Mouse (Mus musculus): ENCODE measurements around the gene Atf6b. TPM values are rescaled to one million over a fixed set of nuclear protein-coding genes. Genes with fewer than 3 reads are reported as not detected.

Gene Atf6b
- polyA plus RNA-seq (2017; shearing (Covaris generic)), result 56.1 TPM

DNA sequence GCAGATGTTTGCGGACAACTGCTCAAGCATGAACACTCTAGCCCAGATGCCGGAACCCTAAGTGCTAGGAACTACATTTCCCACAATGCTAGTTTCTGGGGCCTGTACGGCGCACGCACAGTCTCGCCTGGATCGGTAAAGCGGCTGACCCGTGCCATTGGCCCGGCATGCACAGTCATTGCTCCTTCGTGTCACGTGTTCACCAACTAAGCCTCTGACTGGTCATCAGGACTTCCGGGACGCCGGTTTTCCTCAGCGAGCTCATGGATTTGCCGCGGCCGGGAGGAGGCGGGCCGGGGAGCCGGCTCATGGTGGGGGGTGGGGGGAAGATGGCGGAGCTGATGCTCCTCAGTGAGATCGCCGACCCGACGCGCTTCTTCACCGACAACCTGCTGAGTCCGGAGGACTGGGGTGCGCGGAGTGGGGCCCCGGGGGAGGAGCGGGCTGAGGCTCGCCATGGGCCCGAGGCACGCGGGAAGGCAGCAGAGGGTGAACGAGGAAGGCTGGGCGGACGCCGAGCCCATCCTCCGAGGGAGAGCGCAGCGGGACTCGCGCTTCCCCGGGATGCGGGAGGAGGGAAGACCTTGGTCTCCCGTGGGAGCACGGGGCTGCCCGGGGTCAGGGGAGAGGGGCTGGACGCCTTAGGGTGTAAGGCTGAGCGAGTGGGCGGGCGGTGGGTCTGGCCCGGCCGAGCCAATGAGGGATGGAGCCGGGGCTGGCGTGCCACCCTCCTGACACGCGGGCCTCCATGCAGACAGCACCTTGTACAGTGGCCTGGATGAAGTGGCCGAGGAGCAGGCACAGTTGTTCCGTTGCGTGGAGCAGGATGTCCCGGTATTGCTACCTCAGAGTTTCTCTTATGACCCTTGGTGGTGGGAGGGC lies at the start of gene Atf6b:
TSS of gene Atf6b (plus strand) at position 241 of the 882 bp plus-strand sequence.

DNA sequence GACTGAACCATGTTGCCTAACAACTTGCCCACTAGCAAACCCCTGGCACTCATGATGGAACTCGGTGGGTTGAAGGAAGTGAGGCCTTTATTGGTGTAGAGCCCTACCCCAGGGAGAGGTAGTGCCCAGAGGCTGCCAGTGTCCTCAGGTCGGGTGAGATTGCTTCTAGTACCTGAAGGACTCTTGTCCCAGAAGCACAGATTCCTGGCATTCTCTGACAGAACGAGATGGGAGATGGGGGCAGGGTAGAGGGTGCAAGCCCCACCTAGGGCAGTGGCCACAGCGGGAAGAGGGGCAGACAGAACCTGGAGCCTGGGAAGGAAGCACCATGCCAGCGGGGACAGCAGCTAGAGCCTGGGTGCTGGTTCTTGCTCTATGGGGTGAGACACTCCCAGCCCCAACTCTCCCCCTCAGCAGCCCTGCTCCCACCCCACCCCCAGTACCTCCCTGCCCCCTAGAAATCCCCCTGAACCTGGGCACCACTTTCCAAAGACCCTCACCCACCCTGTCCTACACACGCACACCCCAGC lies 49.3 kb upstream of the Atf6b start, which contains the start of gene Ager:
TSS of gene Ager (plus strand) at position 297 of the 530 bp plus-strand sequence.

DNA sequence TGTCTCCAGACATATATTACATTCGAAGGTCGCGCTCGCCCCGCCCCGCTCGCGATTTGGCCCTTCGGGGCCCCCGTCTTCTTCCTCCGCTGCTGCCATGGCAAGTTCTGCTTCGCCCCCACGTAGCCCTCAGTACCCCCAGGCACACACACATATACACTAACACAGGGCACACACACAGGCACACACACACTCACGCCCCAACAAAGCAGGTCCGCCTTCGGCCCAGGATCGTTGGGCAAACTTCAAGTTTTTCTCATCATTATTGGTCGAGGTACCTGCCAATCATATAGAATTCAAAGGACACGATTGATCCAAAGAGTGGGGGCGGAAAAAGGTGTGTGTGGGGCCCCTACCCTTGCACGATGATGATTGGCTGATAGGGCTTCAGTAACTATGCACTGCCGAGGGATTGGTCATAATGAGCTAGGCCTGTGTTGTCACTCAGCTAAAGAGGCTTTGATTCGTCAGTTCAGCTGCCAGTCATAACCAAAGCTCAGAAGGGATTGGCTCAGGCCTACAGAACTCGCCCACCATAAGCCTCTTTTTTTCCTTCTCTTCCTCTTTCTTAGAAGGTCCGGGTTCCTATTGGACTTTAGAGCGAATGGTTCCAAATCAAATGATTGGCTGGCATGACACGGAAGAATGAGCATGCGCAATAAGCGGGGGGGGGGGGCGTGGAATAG lies 43.4 kb upstream of the Atf6b start, which contains the start of gene Rnf5:
TSS of gene Rnf5 (minus strand) at position 316 of the 686 bp plus-strand sequence.

DNA sequence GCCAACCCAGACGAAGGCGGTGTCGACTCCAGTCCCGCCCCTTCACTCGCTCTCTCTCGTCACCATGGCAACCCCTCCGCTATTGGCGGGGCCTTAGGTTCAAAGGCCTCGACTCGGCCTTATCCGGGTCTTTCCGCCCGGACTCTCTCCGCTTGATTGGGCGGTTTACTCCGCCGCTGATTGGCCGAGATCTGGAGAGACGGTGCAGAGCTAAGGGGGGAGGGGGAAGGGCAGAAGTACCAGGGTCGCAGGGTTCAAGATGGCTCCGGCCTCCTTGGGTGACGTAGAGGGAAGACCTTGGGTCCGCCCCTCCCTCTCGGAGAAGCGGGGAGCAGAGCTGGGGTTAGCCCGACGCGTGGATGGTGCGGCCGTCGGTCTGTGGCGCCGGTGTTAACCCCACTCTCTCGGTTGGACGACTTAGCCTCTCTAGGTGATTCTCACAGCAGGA lies 42.9 kb upstream of the Atf6b start, which contains the start of gene Agpat1:
TSS of gene Agpat1 (plus strand) at position 202 of the 448 bp plus-strand sequence.

DNA sequence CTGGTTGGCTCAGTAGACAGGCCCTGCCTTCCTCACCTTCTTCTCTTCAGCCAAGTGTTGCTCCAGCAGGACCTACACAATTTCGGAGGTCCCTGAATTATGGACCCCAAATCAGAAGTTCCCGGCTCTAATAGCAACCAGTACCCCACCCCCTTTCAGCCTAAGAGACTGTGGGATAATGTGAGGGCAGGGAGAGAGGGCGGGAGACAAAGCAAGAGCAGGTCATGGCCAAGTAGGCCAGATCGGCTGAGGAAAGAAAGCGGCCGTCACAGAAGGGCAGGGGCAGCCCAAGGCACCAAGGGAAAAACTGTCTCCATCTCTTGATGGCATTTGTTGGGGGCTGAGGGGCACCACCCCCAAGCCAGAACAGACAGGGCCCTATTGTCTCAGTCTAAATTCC lies 31.1 kb upstream of the Atf6b start, which contains the start of gene Egfl8:
TSS of gene Egfl8 (minus strand) at position 101 of the 400 bp plus-strand sequence.

DNA sequence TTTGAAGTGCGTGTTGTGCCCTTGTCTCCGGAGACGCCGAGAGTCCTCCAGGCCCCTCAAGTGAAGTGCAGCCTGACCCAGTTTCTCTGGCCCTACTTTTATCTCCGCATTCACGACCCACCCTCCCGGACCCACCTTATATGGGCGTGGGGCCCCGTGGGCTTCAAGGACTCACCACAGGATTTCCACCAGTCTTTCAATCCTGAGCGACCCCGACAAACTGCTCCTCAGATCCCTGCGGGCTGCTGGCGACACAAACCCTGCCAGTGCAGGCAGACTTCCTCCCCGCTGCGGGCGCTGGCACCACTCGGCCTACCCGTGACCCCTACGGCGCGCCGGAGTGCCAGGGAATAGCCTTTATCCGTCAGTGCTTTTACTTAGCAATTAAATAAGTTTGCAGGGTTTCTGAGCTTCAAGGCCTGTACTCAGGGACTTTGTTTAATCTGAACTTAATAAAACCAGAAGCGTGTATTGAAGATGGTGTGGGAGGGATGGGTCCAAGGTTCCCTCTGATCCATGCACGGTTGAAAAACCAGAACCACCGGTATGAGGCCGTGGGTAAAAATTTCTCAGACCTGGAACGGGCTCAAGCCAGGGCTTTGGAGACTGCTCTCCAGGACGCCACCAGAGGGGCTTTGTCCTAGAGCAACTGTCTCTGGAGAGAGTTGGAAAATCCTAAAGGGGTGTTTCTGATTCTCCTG lies 18.9 kb upstream of the Atf6b start, which contains the start of gene Ppt2:
TSS of gene Ppt2 (minus strand) at position 568 of the 701 bp plus-strand sequence.

DNA sequence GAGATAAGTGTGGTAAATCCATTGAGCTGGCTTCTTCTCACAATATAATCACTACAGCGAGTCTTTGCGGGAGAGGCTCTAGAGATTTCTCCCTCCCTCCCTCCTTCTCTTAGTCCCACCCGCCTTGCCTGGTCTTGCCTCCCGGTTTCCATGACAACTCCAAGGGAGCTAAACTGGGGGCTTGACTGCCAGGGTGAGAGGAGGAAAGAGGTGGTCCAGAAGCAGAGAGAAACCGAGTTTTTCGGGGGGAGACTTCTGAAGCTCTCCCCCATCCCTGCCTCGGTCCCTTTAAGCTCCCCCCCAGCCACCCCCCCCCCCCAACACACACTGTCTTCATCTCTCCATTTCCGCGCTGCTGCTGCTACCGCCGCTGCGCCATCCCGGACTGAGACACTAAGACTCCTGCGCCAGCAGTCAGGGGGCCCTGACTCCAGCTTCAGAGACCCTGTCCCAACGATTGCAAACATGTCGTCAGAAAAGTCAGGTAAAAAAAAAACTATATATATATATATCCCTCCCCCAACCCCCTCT lies 17.7 kb upstream of the Atf6b start, which contains the start of gene Prrt1:
TSS of gene Prrt1 (plus strand) at position 313 of the 531 bp plus-strand sequence.

DNA sequence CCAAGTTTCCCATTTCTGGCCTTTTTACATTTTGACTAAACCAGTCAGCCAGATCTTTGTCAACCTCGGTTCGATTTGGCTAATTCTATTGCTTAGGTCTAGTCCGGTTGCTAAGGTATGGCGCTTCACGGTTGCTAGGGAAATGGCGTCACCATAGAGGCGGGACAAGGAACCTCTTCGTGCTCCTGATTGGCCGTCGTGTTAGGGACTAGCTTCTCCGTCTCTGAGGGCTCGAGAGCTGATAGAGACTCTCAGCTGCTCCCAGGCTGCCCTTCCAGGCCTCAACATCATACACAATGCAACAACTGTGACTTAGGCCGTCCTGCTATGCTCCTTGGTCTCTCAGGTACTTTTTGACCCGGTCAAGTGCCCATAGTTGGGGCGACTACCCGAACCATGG lies 2.3 kb upstream of the Atf6b start, which contains the start of gene Fkbpl:
TSS of gene Fkbpl (plus strand) at position 157 of the 400 bp plus-strand sequence.

DNA sequence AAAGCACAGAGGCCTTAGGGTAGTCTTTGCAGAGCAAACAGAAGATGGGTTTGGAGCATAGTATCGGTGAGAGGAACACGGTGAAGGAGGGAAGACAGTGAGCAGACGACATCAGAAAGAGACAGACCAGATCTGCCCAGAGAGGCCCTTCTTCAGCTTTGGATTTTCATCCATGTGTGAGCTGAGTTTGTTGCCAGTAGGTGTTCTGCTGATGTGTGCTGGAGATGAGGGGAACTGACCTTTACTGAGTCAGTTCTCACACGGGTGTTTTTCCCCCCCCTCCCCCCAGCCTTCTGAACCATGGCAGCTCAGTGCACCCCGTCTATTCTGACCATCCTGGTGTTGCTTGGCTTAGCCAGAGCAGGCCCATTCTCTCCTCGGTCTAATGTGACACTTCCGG lies 23.3 kb downstream of the Atf6b start, which contains the start of gene Tnxb:
TSS of gene Tnxb (plus strand) at position 301 of the 400 bp plus-strand sequence.

Other genes with a start within 250 kb of the Atf6b start
- 1.6 TPM for gene BC051142, start 248.3 kb upstream of the Atf6b start, polyA plus RNA-seq (2017; shearing (Covaris generic))
- gene Btnl4, start 169.8 kb upstream of the Atf6b start, polyA plus RNA-seq (2017; shearing (Covaris generic)), result not detected
- not detected for gene Btnl6, start 129.8 kb upstream of the Atf6b start, polyA plus RNA-seq (2017; shearing (Covaris generic))
- gene Notch4, start 82.9 kb upstream of the Atf6b start, polyA plus RNA-seq (2017; shearing (Covaris generic)), result 0.51 TPM
- 234 TPM for gene Gpsm3, start 57.3 kb upstream of the Atf6b start, polyA plus RNA-seq (2017; shearing (Covaris generic))
- 6.4 TPM for gene Pbx2, start 55.9 kb upstream of the Atf6b start, polyA plus RNA-seq (2017; shearing (Covaris generic))
- gene Ager, start 49.3 kb upstream of the Atf6b start, polyA plus RNA-seq (2017; shearing (Covaris generic)), result 0.60 TPM
- 58.0 TPM for gene Rnf5, start 43.5 kb upstream of the Atf6b start, polyA plus RNA-seq (2017; shearing (Covaris generic))
- 21.4 TPM for gene Agpat1, start 42.9 kb upstream of the Atf6b start, polyA plus RNA-seq (2017; shearing (Covaris generic))
- 0.92 TPM for gene Egfl8, start 31.2 kb upstream of the Atf6b start, polyA plus RNA-seq (2017; shearing (Covaris generic))
- 25.0 TPM for gene Ppt2, start 18.6 kb upstream of the Atf6b start, polyA plus RNA-seq (2017; shearing (Covaris generic))
- gene Prrt1, start 17.6 kb upstream of the Atf6b start, polyA plus RNA-seq (2017; shearing (Covaris generic)), result 20.2 TPM
- gene Fkbpl, start 2.4 kb upstream of the Atf6b start, polyA plus RNA-seq (2017; shearing (Covaris generic)), result 3.2 TPM
- gene Tnxb, start 23.4 kb downstream of the Atf6b start, polyA plus RNA-seq (2017; shearing (Covaris generic)), result not detected
- not detected for gene C4b, start 96.7 kb downstream of the Atf6b start, polyA plus RNA-seq (2017; shearing (Covaris generic))
- gene Cyp21a1, start 157.4 kb downstream of the Atf6b start, polyA plus RNA-seq (2017; shearing (Covaris generic)), result not detected
- 25.8 TPM for gene Stk19, start 189.8 kb downstream of the Atf6b start, polyA plus RNA-seq (2017; shearing (Covaris generic))
- 123 TPM for gene Dxo, start 189.9 kb downstream of the Atf6b start, polyA plus RNA-seq (2017; shearing (Covaris generic))
- 128 TPM for gene Skiv2l, start 203.1 kb downstream of the Atf6b start, polyA plus RNA-seq (2017; shearing (Covaris generic))
- 49.5 TPM for gene Nelfe, start 203.2 kb downstream of the Atf6b start, polyA plus RNA-seq (2017; shearing (Covaris generic))
- gene Cfb, start 215.4 kb downstream of the Atf6b start, polyA plus RNA-seq (2017; shearing (Covaris generic)), result not detected
- gene Zbtb12, start 232.3 kb downstream of the Atf6b start, polyA plus RNA-seq (2017; shearing (Covaris generic)), result 0.21 TPM
- gene Gm20547, start 234.9 kb downstream of the Atf6b start, polyA plus RNA-seq (2017; shearing (Covaris generic)), result not detected